Mouse (Mus musculus) skeletal muscle tissue, postnatal 0 days (tissue): Measurements from ENCODE around the gene Gm10959. TPM values are rescaled to one million over a fixed set of nuclear protein-coding genes. Genes with fewer than 3 reads are reported as not detected.

Experiments
- polyA plus RNA-seq: library from polyadenylated mRNA; unstranded; fragments of >200 nt; fragmentation: Nextera tagmentation; extraction: Ambion mirVana; gene quantifications from 2 replicates; pipeline ENCODE4 v1.2.1, GENCODE M21; 2015

Gm10959 gene
- not detected in 2 replicates for polyA plus RNA-seq

DNA sequence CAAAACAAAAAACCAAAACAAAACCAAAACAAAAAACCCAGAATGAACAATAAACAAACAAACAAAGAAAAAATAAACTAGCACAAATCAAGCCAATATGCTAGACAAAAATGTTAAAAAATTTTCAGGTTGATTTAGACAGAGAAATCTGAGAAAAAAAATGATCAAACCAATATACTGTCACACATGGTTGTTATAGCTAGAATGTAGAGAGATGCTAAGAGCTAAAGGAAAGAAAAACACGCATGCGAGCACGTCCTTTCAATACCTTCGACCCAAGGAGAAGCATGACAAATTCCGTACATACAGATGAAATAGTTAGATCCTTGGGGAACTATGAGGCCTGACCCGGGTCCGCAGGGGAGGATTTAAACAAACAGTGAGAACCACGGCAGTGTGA is at the start of gene Gm10959:
Gene Gm10959, minus strand, starts transcription at position 101 of the 400 bp plus-strand sequence.

DNA sequence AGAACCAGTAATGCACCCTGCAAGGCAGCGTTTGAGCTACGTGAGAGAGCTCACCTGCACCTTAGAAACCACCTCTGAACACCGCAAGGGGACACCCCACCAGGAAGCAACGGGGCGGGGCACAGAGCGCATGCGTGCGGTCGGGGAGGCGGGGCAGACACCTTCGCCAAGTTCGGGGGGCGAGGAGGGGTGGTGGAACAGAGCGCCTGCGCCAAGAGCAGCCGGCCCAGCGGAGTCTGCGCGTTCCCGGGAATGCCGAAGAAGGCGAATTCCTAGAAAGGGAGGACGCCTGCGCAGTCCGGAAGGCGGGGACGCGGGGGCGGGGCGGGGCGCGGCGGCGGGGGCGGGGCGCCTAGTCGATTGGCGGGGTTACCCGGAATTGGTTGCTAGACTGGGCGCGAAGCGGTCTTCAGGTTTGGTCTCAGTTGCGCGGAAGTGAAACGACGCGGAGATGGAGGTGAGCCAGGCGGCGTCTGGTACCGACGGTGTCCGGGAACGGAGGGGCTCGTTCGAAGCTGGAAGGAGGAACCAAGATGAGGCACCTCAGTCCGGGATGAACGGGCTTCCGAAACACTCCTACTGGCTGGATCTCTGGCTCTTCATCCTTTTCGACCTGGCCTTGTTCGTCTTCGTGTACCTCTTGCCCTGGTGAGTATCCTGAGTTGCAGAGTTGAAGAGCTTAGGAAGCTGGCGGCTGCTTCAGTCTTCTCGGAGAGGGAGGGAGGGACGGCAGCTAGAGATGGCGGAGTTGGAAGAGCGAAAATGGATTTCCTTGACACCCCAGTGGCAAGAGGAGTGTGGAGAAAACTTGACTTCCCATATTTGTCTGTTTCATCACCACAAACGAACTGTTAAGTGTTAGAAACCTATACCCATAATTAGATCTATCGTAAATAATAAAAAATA is 5.1 kb upstream of the Gm10959 start, which contains the start of gene 1810037I17Rik:
Gene 1810037I17Rik, plus strand, starts transcription at position 195 of the 906 bp plus-strand sequence.

GRCm38 (mm10) chr3:122894772-122895171 is 24.4 kb downstream of the Gm10959 start, which contains the start of gene Fabp2:
Gene Fabp2, plus strand, starts transcription at chr3:122895072.

Other genes with a start within 250 kb of the Gm10959 start
- 1.6 and 2.1 TPM in 2 replicates for gene Pde5a, start 190.4 kb downstream of the Gm10959 start, polyA plus RNA-seq
- gene Fabp2, start 24.3 kb downstream of the Gm10959 start, polyA plus RNA-seq = 0.26 TPM in 1 of 2 replicates, not detected in the other
- gene 1810037I17Rik, start 4.8 kb upstream of the Gm10959 start, polyA plus RNA-seq = 67.4 and 72.7 TPM in 2 replicates
- 4.3 and 6.2 TPM in 2 replicates for gene Usp53, start 65.2 kb upstream of the Gm10959 start, polyA plus RNA-seq
- gene Myoz2, start 115.7 kb upstream of the Gm10959 start, polyA plus RNA-seq = 759 and 808 TPM in 2 replicates